Mouse (Mus musculus) thymus, adult 2 months (tissue): ENCODE measurements around the gene Trmt10b. TPM values are rescaled to one million over a fixed set of nuclear protein-coding genes. Genes with fewer than 3 reads are reported as not detected.

ENCODE experiments used
- DNase-seq: peaks from one replicate; pipeline ENCODE4 v3.0.0; 2021
- H3K27ac ChIP-seq: fragments of 200-500 bp; 2 replicates; pipeline ENCODE4 v1.5.1; 2012; ENCODE audit warnings: low read length, control low read depth; ENCODE audit not compliant: control insufficient read depth, insufficient read depth
- H3K27me3 ChIP-seq: fragments of 200-500 bp; 2 replicates; pipeline ENCODE4 v1.6.1; 2012; ENCODE audit warnings: mild to moderate bottlenecking, low read length, moderate library complexity, mixed read lengths; ENCODE audit not compliant: control insufficient read depth, insufficient read depth
- H3K36me3 ChIP-seq: fragments of 200-500 bp; 2 replicates; pipeline ENCODE4 v1.6.1; 2012; ENCODE audit warnings: mild to moderate bottlenecking, low read length, moderate library complexity; ENCODE audit not compliant: control insufficient read depth, insufficient read depth
- H3K4me1 ChIP-seq: fragments of 200-500 bp; replicated peaks from 2 replicates; pipeline ENCODE4 v1.6.1; 2012; ENCODE audit warnings: low read length; ENCODE audit not compliant: control insufficient read depth, insufficient read depth
- H3K4me3 ChIP-seq: fragments of 200-500 bp; 2 replicates; pipeline ENCODE4 v1.5.1; 2012; ENCODE audit warnings: mild to moderate bottlenecking, low read length, control low read depth, moderate library complexity; ENCODE audit not compliant: control insufficient read depth, insufficient read depth
- CTCF ChIP-seq: fragments of 200-500 bp; IDR thresholded peaks from 2 replicates; pipeline ENCODE4 v1.5.1; 2012; ENCODE audit warnings: mild to moderate bottlenecking, control low read depth, low read length, moderate library complexity, borderline replicate concordance; ENCODE audit not compliant: control insufficient read depth, poor library complexity, insufficient read depth; ENCODE audit errors: extremely low read depth
- POLR2A ChIP-seq: fragments of 200-500 bp; IDR thresholded peaks from 2 replicates; pipeline ENCODE4 v1.6.1; 2012; ENCODE audit warnings: mild to moderate bottlenecking, low read length, control low read depth, moderate library complexity; ENCODE audit not compliant: control insufficient read depth, poor library complexity, insufficient read depth; ENCODE audit errors: extremely low read depth
- WGBS: fragments of 180-500 bp; shearing (Covaris S2); methylation state at CpG from one replicate; pipeline ENCODE4 v1.1.7; 2018; 5-methylcytosine and 5-hydroxymethylcytosine counted together
- polyA plus RNA-seq: library from polyadenylated mRNA; depleted of rRNA; stranded (reverse); fragments of >200 nt; gene quantifications from 2 replicates; pipeline ENCODE4 v1.2.3, GENCODE M21; 2012; rRNA removed

Gene Trmt10b
- polyA plus RNA-seq, 1 experiment = 3.0 TPM

GRCm38 (mm10) chr4:45332466-45332865 lies 35.5 kb downstream of the Trmt10b start:
- Histone ChIP-seq H3K27me3 (no peaks in the 10 kb centered on the region), H3K27ac (no peak overlapping the region), H3K36me3 (no peaks in the 10 kb centered on the region), H3K4me3 (no peak overlapping the region), H3K4me1 (no peaks in the 10 kb centered on the region)
- no peak for DNase-seq
- TF ChIP-seq POLR2A = no peak
- no peak for TF ChIP-seq CTCF
- 51% methylated on average over 3 of the region's 3 CpGs for WGBS

GRCm38 (mm10) chr4:45341226-45341625 lies 44.3 kb downstream of the Trmt10b start:
- Histone ChIP-seq H3K27ac (no peak overlapping the region), H3K4me3 (no peak overlapping the region), H3K27me3 (no peaks in the 10 kb centered on the region), H3K36me3 (no peaks in the 10 kb centered on the region), H3K4me1 (peaks cover 3% of the 10 kb centered on the region)
- TF ChIP-seq POLR2A (no peak), CTCF (no peak)
- 93% methylated on average over 9 of the region's 9 CpGs for WGBS
- DNase-seq = no peak

GRCm38 (mm10) chr4:45341669-45342249 lies 44.8 kb downstream of the Trmt10b start, which contains the start of gene Dcaf10:
TSS of gene Dcaf10 (plus strand) at chr4:45342101.
- peak; percentile 95 for DNase-seq
- WGBS = 1% methylated on average over 35 of the region's 42 CpGs
- peaks cover 3% of the 10 kb centered on the region for H3K4me1 ChIP-seq
- no peaks in the 10 kb centered on the region for H3K27me3 ChIP-seq
- peak within 1 kb of the TSS; percentile 91 for H3K4me3 ChIP-seq
- TF ChIP-seq POLR2A (peak; percentile 76; the same call in 1 of the 2 replicates), CTCF (peak; percentile 53; the same call in 1 of the 2 replicates)
- peak within 1 kb of the TSS; percentile 62 for H3K27ac ChIP-seq
- H3K36me3 ChIP-seq = no peaks in the 10 kb centered on the region

GRCm38 (mm10) chr4:45342286-45343155 lies 45.6 kb downstream of the Trmt10b start, which contains the start of gene Exosc3:
TSS of gene Exosc3 (minus strand) at chr4:45342732.
- Histone ChIP-seq H3K27ac (peak within 1 kb of the TSS; percentile 62), H3K36me3 (peaks cover 7% of the 10 kb centered on the region; the same call in 1 of the 2 replicates), H3K4me3 (peak within 1 kb of the TSS; percentile 91), H3K27me3 (no peaks in the 10 kb centered on the region), H3K4me1 (peaks cover 3% of the 10 kb centered on the region)
- peak; percentile 44 for DNase-seq
- TF ChIP-seq POLR2A (no peak), CTCF (no peak)
- WGBS = under 1% methylated on average over 76 of the region's 76 CpGs

GRCm38 (mm10) chr4:45356653-45357052 lies 59.7 kb downstream of the Trmt10b start:
- TF ChIP-seq CTCF = no peak
- no peak for TF ChIP-seq POLR2A
- no peak for DNase-seq
- Histone ChIP-seq H3K4me1 (no peaks in the 10 kb centered on the region), H3K4me3 (no peak overlapping the region), H3K27ac (no peak overlapping the region), H3K27me3 (no peaks in the 10 kb centered on the region), H3K36me3 (peaks cover 23% of the 10 kb centered on the region)
- 99% methylated on average over 3 of the region's 3 CpGs for whole genome bisulfite sequencing

Other genes starting within 250 kb of the Trmt10b start
- 16.3 and 19.2 TPM in 2 replicates for gene Fbxo10, start 212.5 kb upstream of the Trmt10b start, polyA plus RNA-seq
- 68.0 and 92.4 TPM in 2 replicates for gene Tomm5, start 189.0 kb upstream of the Trmt10b start, polyA plus RNA-seq
- 0.67 and 1.0 TPM in 2 replicates for gene Frmpd1, start 112.3 kb upstream of the Trmt10b start, polyA plus RNA-seq
- 23.5 and 36.2 TPM in 2 replicates for gene Dcaf10, start 45.0 kb downstream of the Trmt10b start, polyA plus RNA-seq
- gene Exosc3, start 45.6 kb downstream of the Trmt10b start, polyA plus RNA-seq = 56.1 and 61.9 TPM in 2 replicates
- gene Slc25a51, start 111.6 kb downstream of the Trmt10b start, polyA plus RNA-seq = 88.7 and 106 TPM in 2 replicates
- 12.0 and 14.5 TPM in 2 replicates for gene Shb, start 235.3 kb downstream of the Trmt10b start, polyA plus RNA-seq